Mouse (Mus musculus) midbrain, postnatal 0 days (tissue): ENCODE data around the gene Gm49369. TPM values are rescaled to one million over a fixed set of nuclear protein-coding genes. Genes with fewer than 3 reads are reported as not detected.
A peak's percentile ranks its signal among the peaks of the same experiment; 100 is the strongest.

Experiments
- ATAC-seq: fragments of 200-750 bp; cut with Nextera tagmentation; 2 replicates; pipeline ENCODE4 v1.8.0; 2017; ENCODE audit warnings: moderate number of reproducible peaks, mild to moderate bottlenecking, moderate TSS enrichment, moderate library complexity; ENCODE audit not compliant: low FRiP score
- DNase-seq: peaks from one replicate; pipeline ENCODE4 v3.0.0-alpha.2; 2015; ENCODE audit warnings: low spot score
- H3K27ac ChIP-seq: fragments of 300-500 bp; sonication (generic); 2 replicates; pipeline ENCODE4 v1.5.1; 2014; ENCODE audit warnings: low read depth, mild to moderate bottlenecking, low read length, mixed read lengths
- H3K27me3 ChIP-seq: fragments of 300-500 bp; sonication (generic); 2 replicates; pipeline ENCODE4 v1.6.1; 2014; ENCODE audit warnings: low read length, control low read depth, mixed read lengths; ENCODE audit not compliant: insufficient read depth
- H3K36me3 ChIP-seq: fragments of 300-500 bp; sonication (generic); 2 replicates; pipeline ENCODE4 v1.6.1; 2014; ENCODE audit warnings: low read length, control low read depth, mixed read lengths; ENCODE audit not compliant: insufficient read depth
- H3K4me1 ChIP-seq: fragments of 300-500 bp; sonication (generic); 2 replicates; pipeline ENCODE4 v1.6.1; 2014; ENCODE audit warnings: mild to moderate bottlenecking, control low read depth, antibody characterized with exemption, low read length, mixed read lengths; ENCODE audit not compliant: insufficient read depth
- H3K4me2 ChIP-seq: fragments of 300-500 bp; sonication (generic); 2 replicates; pipeline ENCODE4 v1.6.1; 2014; ENCODE audit warnings: low read depth, mild to moderate bottlenecking, low read length, mixed read lengths; ENCODE audit not compliant: poor library complexity, severe bottlenecking
- H3K4me3 ChIP-seq: fragments of 300-500 bp; sonication (generic); 2 replicates; pipeline ENCODE4 v1.5.1; 2014; ENCODE audit warnings: low read depth, mild to moderate bottlenecking, low read length, moderate library complexity
- H3K9ac ChIP-seq: fragments of 300-500 bp; sonication (generic); replicated peaks from 2 replicates; pipeline ENCODE4 v1.6.1; 2014; ENCODE audit warnings: mild to moderate bottlenecking, low read length, moderate library complexity, mixed read lengths; ENCODE audit not compliant: poor library complexity, severe bottlenecking
- H3K9me3 ChIP-seq: fragments of 300-500 bp; sonication (generic); 2 replicates; pipeline ENCODE4 v1.6.1; 2016; ENCODE audit warnings: low read length, control low read depth
- CTCF ChIP-seq: IDR thresholded peaks from 2 replicates; pipeline ENCODE4 v1.5.1; 2016; ENCODE audit warnings: antibody characterized with exemption, mild to moderate bottlenecking
- WGBS: fragments of 180-500 bp; shearing (Covaris S2); extraction: QIAGEN DNeasy Blood & Tissue Kit; methylation state at CpG from one replicate; pipeline ENCODE4 v1.1.7; 2014; 5-methylcytosine and 5-hydroxymethylcytosine counted together
- polyA plus RNA-seq: library from polyadenylated mRNA; unstranded; fragments of >200 nt; fragmentation: Nextera tagmentation; extraction: Ambion mirVana; gene quantifications from 2 replicates; pipeline ENCODE4 v1.2.1, GENCODE M21; 2015
- total RNA-seq: library from RNA; depleted of rRNA; stranded (reverse); fragments of >200 nt; gene quantifications from 2 replicates; pipeline ENCODE4 v1.2.3, GENCODE M21; 2014

The Gm49369 gene
- total and polyA plus RNA-seq, 2 experiments from 2014 or later = not detected

DNA sequence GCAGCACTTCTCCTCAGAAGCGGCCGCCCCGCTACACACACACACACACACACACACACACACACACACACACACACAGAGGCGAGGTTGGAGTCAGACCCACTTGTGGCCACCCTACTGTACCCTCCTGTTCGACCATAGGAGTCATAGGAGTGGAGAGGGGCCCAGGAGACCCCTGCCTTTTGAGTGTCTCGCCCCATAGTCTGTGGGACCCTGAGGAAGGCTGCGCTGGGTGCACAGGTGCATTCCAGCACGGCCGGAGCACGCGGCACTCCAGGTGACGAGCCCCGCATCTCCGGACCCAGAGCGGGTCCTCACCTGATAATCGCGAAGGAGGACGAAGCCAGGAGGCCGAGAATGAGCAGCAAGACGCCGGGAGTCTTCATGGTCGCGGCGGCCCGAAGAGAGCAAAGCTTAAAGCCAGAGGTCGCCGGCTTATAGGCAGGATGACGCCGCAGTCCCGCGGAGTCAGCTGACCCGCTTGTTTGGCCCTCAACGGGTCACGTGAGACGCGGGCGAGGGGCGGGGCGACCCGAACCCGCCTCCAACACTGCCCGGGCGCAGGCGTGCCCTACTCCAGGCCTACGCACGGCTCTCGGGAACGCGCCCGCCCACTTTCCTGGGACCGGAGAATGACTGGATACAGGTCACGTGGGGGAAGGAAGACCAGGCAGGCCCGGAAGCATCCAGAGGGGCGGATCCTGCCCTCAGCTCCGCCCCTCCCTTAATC is 5.1 kb upstream of the Gm49369 start, which contains the start of gene Ctsd:
Gene Ctsd, minus strand, starts transcription at position 620 of the 730 bp plus-strand sequence.
- H3K9me3 ChIP-seq = no peaks in the 10 kb centered on the region
- no peak for TF ChIP-seq CTCF
- H3K27ac ChIP-seq = peak within 1 kb of the TSS; percentile 69
- peaks cover 12% of the 10 kb centered on the region for H3K4me1 ChIP-seq
- H3K4me2 ChIP-seq = peak within 1 kb of the TSS; percentile 92
- no peaks in the 10 kb centered on the region for H3K27me3 ChIP-seq
- peak; percentile 98 for ATAC-seq
- DNase-seq = peak; percentile 98
- under 1% methylated on average over 55 of the region's 55 CpGs for WGBS
- peaks cover 21% of the 10 kb centered on the region for H3K36me3 ChIP-seq
- peak within 1 kb of the TSS; percentile 84 for H3K9ac ChIP-seq
- H3K4me3 ChIP-seq = peak within 1 kb of the TSS; percentile 83

GRCm38 (mm10) chr7:142386621-142387201 is 4.2 kb upstream of the Gm49369 start:
- TF ChIP-seq CTCF = no peak
- WGBS = 56% methylated on average over 6 of the region's 6 CpGs
- no peaks in the 10 kb centered on the region for H3K9me3 ChIP-seq
- peak overlapping the region; percentile 84 for H3K9ac ChIP-seq
- H3K36me3 ChIP-seq = peaks cover 30% of the 10 kb centered on the region
- no peak overlapping the region for H3K27ac ChIP-seq
- H3K4me2 ChIP-seq = peak overlapping the region; percentile 92
- no peak for DNase-seq
- H3K4me3 ChIP-seq = peak overlapping the region; percentile 83
- H3K4me1 ChIP-seq = peaks cover 12% of the 10 kb centered on the region
- ATAC-seq = no peak
- H3K27me3 ChIP-seq = no peaks in the 10 kb centered on the region

DNA sequence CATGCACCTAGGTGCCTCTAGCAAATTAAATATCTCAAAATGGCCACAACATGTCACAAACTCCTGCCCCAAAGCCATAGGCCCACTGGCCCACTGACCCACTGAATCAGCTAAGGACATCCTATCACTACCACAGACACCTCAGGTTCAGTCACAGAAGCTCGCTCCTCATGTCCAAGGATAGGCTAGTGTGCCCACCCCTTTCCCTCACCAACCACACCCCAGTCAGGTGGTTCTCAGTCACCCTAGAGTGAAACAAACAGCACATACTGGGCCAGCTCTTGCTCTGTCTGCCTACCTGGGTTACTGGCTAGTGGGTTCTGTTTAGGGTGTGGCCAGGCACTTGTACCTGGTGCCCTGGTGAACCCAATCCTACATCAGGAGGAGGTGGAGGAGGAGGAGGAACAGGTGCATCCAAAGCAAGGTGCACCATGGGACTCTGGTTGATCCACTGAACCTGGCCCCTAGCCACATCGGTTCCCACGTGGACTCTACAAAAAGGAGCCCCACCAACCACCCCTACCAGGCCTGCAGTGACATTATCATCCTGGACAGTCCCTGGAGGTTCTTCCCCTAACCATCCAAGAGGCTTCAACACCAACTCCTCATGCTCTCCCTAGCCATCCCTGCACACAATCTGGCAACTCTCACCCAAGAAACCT is 3.4 kb upstream of the Gm49369 start:
- Histone ChIP-seq H3K36me3 (peaks cover 38% of the 10 kb centered on the region), H3K4me2 (peak overlapping the region; percentile 92), H3K27me3 (no peaks in the 10 kb centered on the region), H3K4me3 (peak overlapping the region; percentile 83; the same call in 1 of the 2 replicates), H3K27ac (no peak overlapping the region), H3K9me3 (no peaks in the 10 kb centered on the region), H3K9ac (peak overlapping the region; percentile 84), H3K4me1 (peaks cover 12% of the 10 kb centered on the region)
- WGBS = 100% methylated on average over 3 of the region's 3 CpGs
- no peak for ATAC-seq
- DNase-seq = no peak
- no peak for TF ChIP-seq CTCF

DNA sequence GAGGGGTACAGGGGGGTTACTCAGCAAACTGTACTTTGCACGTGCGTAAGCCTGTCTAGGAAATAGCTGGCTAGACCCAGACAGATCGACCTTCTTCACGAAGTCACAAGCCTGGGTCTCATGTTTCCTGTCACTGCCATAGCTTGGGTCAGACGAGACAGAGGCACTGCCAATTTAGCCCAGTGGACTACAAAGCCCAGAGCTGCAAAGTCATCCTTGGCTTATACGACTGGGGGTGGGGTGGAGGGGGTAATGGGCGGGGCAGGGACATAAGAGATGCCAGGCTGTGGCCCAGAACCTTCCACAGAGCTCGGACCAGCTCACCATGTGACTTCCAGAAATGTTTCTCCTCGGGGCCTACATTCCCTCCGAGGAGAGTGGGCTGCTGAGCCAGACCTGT is 1.8 kb upstream of the Gm49369 start:
- no peak for ATAC-seq
- no peak for TF ChIP-seq CTCF
- WGBS = 86% methylated on average over 10 of the region's 10 CpGs

DNA sequence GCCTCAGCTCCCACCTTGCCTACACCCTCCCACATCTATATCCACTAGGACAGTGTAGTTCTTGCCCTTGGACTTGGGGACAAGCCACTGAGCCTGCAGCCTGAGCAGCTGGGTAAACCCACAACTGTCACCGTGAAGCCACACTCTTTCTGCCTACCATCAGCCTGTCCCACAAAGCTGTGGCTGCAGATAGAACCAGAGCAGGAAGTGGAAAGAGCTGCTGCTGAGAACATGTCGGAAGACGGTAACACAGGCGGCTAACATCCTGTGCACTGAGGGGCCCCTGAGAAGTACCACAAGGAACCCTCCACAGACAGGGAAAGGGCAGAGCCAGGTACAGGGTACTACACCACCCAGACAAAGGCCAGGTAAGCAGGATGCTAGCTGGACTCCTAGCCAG is 1.3 kb downstream of the Gm49369 start:
- peaks cover 79% of the 10 kb centered on the region for H3K36me3 ChIP-seq
- no peak for TF ChIP-seq CTCF
- no peak overlapping the region for H3K27ac ChIP-seq
- H3K4me1 ChIP-seq = peaks cover 3% of the 10 kb centered on the region; the same call in 1 of the 2 replicates
- ATAC-seq = no peak
- no peak overlapping the region for H3K9ac ChIP-seq
- WGBS = 94% methylated on average over 4 of the region's 4 CpGs
- no peak overlapping the region for H3K4me2 ChIP-seq
- H3K4me3 ChIP-seq = no peak overlapping the region
- H3K27me3 ChIP-seq = no peaks in the 10 kb centered on the region
- no peaks in the 10 kb centered on the region for H3K9me3 ChIP-seq
- no peak for DNase-seq

More for the DNA sequence above, 1.8 kb upstream of the Gm49369 start:
- Histone ChIP-seq H3K27ac (no peak overlapping the region), H3K27me3 (no peaks in the 10 kb centered on the region), H3K4me2 (no peak overlapping the region), H3K36me3 (peaks cover 54% of the 10 kb centered on the region), H3K4me3 (no peak overlapping the region), H3K9me3 (no peaks in the 10 kb centered on the region), H3K4me1 (peaks cover 12% of the 10 kb centered on the region), H3K9ac (no peak overlapping the region)
- no peak for DNase-seq

DNA sequence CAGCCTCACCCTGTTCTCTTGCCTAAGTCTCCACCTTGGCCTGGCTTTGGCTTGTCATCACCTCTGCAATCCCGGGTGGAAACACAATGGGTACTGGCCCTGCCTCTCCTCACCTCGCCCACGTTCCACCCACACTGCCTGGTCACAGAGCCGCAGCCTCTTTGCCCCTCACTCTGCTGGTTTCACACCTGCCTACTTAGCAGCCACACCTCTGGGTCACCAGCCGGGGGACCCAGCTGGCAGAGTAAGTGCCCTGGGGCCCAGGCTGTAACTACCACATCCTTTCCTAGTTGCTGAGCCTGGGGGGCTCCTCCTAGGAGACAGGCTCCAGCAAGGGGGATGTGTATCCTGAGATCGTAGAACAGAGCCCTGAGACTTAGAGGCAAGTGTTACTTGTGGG is 3.3 kb downstream of the Gm49369 start:
- no peak overlapping the region for H3K9ac ChIP-seq
- no peak overlapping the region for H3K4me2 ChIP-seq
- DNase-seq (no peak), ATAC-seq (no peak)
- H3K27me3 ChIP-seq = no peaks in the 10 kb centered on the region
- 86% methylated on average over 6 of the region's 6 CpGs for WGBS
- no peaks in the 10 kb centered on the region for H3K9me3 ChIP-seq
- H3K4me1 ChIP-seq = no peaks in the 10 kb centered on the region
- H3K36me3 ChIP-seq = peaks cover 77% of the 10 kb centered on the region
- H3K4me3 ChIP-seq = no peak overlapping the region
- no peak for TF ChIP-seq CTCF
- H3K27ac ChIP-seq = no peak overlapping the region
